Mouse (Mus musculus): ENCODE results near the gene Bcl2l14.
A peak's percentile ranks its signal among the peaks of the same experiment; 100 is the strongest.

Gene Bcl2l14

GRCm38 (mm10) chr6:134396018-134396417, at the start of gene Bcl2l14:
Gene Bcl2l14 (plus strand): TSS chr6:134396318.
- no peak for DNase-seq (ENCODE audit: low spot score in 2 of 2)

- no peak for DNase-seq (ENCODE audit: low spot score in 2 of 2)
These were observed 47.5 kb upstream of the Bcl2l14 start for GRCm38 (mm10) chr6:134348526-134349067.

GRCm38 (mm10) chr6:134352881-134353280, 43.2 kb upstream of the Bcl2l14 start:
- no peak for DNase-seq (ENCODE audit: low spot score in 2 of 2)

- no peak for DNase-seq (ENCODE audit: low spot score in 2 of 2)
These were observed 42.4 kb upstream of the Bcl2l14 start for GRCm38 (mm10) chr6:134353751-134354150.

- no peak for DNase-seq (ENCODE audit: low spot score in 2 of 2)
These were observed 38.5 kb upstream of the Bcl2l14 start for GRCm38 (mm10) chr6:134357570-134357969.

- no peak for DNase-seq (ENCODE audit: low spot score in 2 of 2)
These were observed 36.0 kb upstream of the Bcl2l14 start for GRCm38 (mm10) chr6:134360079-134360478.

GRCm38 (mm10) chr6:134364644-134365043, 31.5 kb upstream of the Bcl2l14 start:
- DNase-seq (ENCODE audit: low spot score in 2 of 2): no peak

- no peak for DNase-seq (ENCODE audit: low spot score in 2 of 2)
These were observed 30.2 kb upstream of the Bcl2l14 start for GRCm38 (mm10) chr6:134365952-134366351.

- no peak for DNase-seq (ENCODE audit: low spot score in 2 of 2)
These were observed 29.5 kb upstream of the Bcl2l14 start for GRCm38 (mm10) chr6:134366366-134367351.

GRCm38 (mm10) chr6:134367366-134368281, 28.5 kb upstream of the Bcl2l14 start:
- no peak for DNase-seq (ENCODE audit: low spot score in 2 of 2)

- peak in 1 of 2 experiments; percentile 16 for DNase-seq (ENCODE audit: low spot score in 2 of 2)
These were observed 23.2 kb upstream of the Bcl2l14 start for GRCm38 (mm10) chr6:134372946-134373345.

- no peak for DNase-seq (ENCODE audit: low spot score in 2 of 2)
These were observed 18.9 kb upstream of the Bcl2l14 start for GRCm38 (mm10) chr6:134377201-134377600.

- DNase-seq (ENCODE audit: low spot score in 2 of 2): no peak
These were observed 18.3 kb upstream of the Bcl2l14 start for GRCm38 (mm10) chr6:134377856-134378255.

GRCm38 (mm10) chr6:134381462-134381861, 14.7 kb upstream of the Bcl2l14 start:
- no peak for DNase-seq (ENCODE audit: low spot score in 2 of 2)

- no peak for DNase-seq (ENCODE audit: low spot score in 2 of 2)
These were observed 10.2 kb upstream of the Bcl2l14 start for GRCm38 (mm10) chr6:134385931-134386330.

GRCm38 (mm10) chr6:134387396-134387795, 8.7 kb upstream of the Bcl2l14 start:
- DNase-seq (ENCODE audit: low spot score in 2 of 2): no peak

- DNase-seq (ENCODE audit: low spot score in 2 of 2): peak in 1 of 2 experiments; percentile 29
These were observed 7.6 kb upstream of the Bcl2l14 start for GRCm38 (mm10) chr6:134388424-134389110.

- DNase-seq (ENCODE audit: low spot score in 2 of 2): peak; percentile 27 to 76
These were observed 6.7 kb upstream of the Bcl2l14 start for GRCm38 (mm10) chr6:134389248-134389891.

GRCm38 (mm10) chr6:134389917-134390316, 6.2 kb upstream of the Bcl2l14 start:
- no peak for DNase-seq (ENCODE audit: low spot score in 2 of 2)

GRCm38 (mm10) chr6:134390837-134391236, 5.3 kb upstream of the Bcl2l14 start:
- DNase-seq (ENCODE audit: low spot score in 2 of 2): no peak
